Mouse (Mus musculus) thymus, adult 2 months (tissue): ENCODE results near the gene Rfc4.

Experiments used
- CTCF ChIP-seq: fragments of 200-500 bp; IDR thresholded peaks from 2 replicates; pipeline ENCODE4 v1.5.1; 2012; ENCODE audit warnings: mild to moderate bottlenecking, control low read depth, low read length, moderate library complexity, borderline replicate concordance; ENCODE audit not compliant: control insufficient read depth, poor library complexity, insufficient read depth; ENCODE audit errors: extremely low read depth
- POLR2A ChIP-seq: fragments of 200-500 bp; IDR thresholded peaks from 2 replicates; pipeline ENCODE4 v1.6.1; 2012; ENCODE audit warnings: mild to moderate bottlenecking, low read length, control low read depth, moderate library complexity; ENCODE audit not compliant: control insufficient read depth, poor library complexity, insufficient read depth; ENCODE audit errors: extremely low read depth

- no peak for TF ChIP-seq POLR2A
- TF ChIP-seq CTCF: no peak
Observed at GRCm38 (mm10) chr16:23149396-23149795, 21.9 kb upstream of the Rfc4 start.
